Mouse (Mus musculus) central nervous system, embryonic 11.5 days (tissue): Measurements from ENCODE around the gene Vmn1r19. TPM values are rescaled to one million over a fixed set of nuclear protein-coding genes. Genes with fewer than 3 reads are reported as not detected.

ENCODE experiments used
- polyA plus RNA-seq: library from polyadenylated mRNA; depleted of rRNA; stranded (reverse); fragments of >200 nt; gene quantifications from 2 replicates; pipeline ENCODE4 v1.2.3, GENCODE M21; 2012; rRNA removed

Vmn1r19 gene
- polyA plus RNA-seq, result not detected in 2 replicates

DNA sequence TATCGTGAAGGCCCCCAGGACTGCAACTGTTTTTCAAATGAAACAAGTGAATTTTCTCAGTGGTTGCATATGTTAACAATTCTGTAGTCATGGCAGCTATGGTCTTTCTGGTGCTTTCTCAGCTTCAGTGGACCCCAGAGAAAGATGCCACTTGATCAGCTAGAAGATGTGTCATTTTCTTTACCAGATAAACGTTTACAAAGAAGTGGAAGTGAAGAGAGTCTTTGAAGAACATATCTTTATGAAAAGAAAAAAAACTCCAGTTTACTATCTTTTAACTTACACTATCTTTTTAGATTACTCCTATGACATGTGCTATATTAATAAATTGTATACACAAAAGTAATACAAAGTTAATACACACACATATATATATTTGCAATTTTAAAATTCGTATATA is at the start of gene Vmn1r19:
TSS of gene Vmn1r19 (plus strand) at position 301 of the 400 bp plus-strand sequence.

DNA sequence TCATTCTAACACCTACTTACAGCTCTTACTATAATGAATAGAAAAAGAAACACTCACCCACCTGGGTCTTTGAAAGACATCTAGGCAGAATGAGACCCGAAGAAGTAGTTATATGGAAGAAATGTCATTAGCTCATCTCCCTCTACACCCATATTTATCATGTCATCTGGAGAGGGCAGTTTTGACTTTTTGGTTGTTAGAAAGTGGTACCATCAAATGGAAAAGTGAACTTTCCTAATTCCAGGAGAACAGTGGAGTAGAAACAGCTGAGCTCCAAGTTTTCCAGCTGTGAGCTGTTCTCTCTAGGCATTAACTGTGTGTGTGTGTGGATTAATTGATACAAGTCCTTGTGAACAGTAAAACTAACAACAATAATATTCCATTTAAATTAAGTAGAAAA is 40.0 kb upstream of the Vmn1r19 start, which contains the start of gene Vmn1r17:
TSS of gene Vmn1r17 (minus strand) at position 101 of the 400 bp plus-strand sequence.

DNA sequence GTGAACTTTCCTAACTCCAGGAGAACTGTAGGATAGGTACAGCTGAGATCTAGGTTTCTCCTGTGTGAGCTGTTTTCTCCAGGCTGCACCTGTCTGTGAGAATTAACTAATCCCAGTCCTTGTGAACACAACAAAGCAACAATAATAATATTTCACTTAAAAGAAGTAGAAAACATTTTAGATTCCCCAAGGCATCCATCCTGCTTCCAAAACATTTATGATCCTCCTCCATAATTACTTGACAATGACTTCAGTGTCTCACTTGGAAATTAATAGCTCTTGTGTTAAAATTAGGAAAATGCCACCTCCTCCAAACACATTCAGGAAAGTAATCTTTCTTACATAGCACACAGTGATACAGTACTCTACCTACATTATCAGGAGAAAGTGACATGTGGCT is 7.9 kb upstream of the Vmn1r19 start, which contains the start of gene Vmn1r18:
TSS of gene Vmn1r18 (minus strand) at position 101 of the 400 bp plus-strand sequence.

GRCm38 (mm10) chr6:57428630-57429029 is 25.1 kb downstream of the Vmn1r19 start, which contains the start of gene Vmn1r20:
Vmn1r20 (plus strand) TSS chr6:57428930.

Other genes with a start within 250 kb of the Vmn1r19 start
- not detected in 2 replicates for gene Vmn1r12, start 246.9 kb upstream of the Vmn1r19 start, polyA plus RNA-seq
- 0.01 TPM in 1 of 2 replicates, not detected in the other for gene Vmn1r13, start 200.5 kb upstream of the Vmn1r19 start, polyA plus RNA-seq
- not detected in 2 replicates for gene Vmn1r14, start 172.1 kb upstream of the Vmn1r19 start, polyA plus RNA-seq
- gene Vmn1r15, start 145.8 kb upstream of the Vmn1r19 start, polyA plus RNA-seq, result not detected in 2 replicates
- gene Vmn1r16, start 74.3 kb upstream of the Vmn1r19 start, polyA plus RNA-seq, result not detected in 2 replicates
- gene Vmn1r17, start 40.1 kb upstream of the Vmn1r19 start, polyA plus RNA-seq, result not detected in 2 replicates
- gene Vmn1r18, start 8.0 kb upstream of the Vmn1r19 start, polyA plus RNA-seq, result not detected in 2 replicates
- not detected in 2 replicates for gene Vmn1r20, start 25.1 kb downstream of the Vmn1r19 start, polyA plus RNA-seq
- gene Ppm1k, start 131.7 kb downstream of the Vmn1r19 start, polyA plus RNA-seq, result 4.7 and 6.2 TPM in 2 replicates
- 2.3 and 2.9 TPM in 2 replicates for gene Herc6, start 177.2 kb downstream of the Vmn1r19 start, polyA plus RNA-seq